Mouse (Mus musculus): ENCODE measurements around the gene Nr0b1. TPM values are rescaled to one million over a fixed set of nuclear protein-coding genes. Genes with fewer than 3 reads are reported as not detected.

Nr0b1 gene
- 26.2 and 46.3 TPM in 2 replicates for polyA plus RNA-seq (2015; fragmentation: Nextera tagmentation; extraction: Ambion mirVana)

GRCm38 (mm10) chrX:86191614-86192419, at the start of gene Nr0b1:
TSS of gene Nr0b1 (plus strand) at chrX:86191764.

Other genes with a start within 250 kb of the Nr0b1 start
- gene Samt3, start 147.6 kb upstream of the Nr0b1 start, polyA plus RNA-seq (2015; fragmentation: Nextera tagmentation; extraction: Ambion mirVana) = not detected in 2 replicates
- 0.05 TPM in 1 of 2 replicates, not detected in the other for gene Mageb4, start 113.3 kb downstream of the Nr0b1 start, polyA plus RNA-seq (2015; fragmentation: Nextera tagmentation; extraction: Ambion mirVana)

Measured in adrenal gland, postnatal 0 days (tissue).